Mouse (Mus musculus) kidney, embryonic 14.5 days (tissue): ENCODE results near the gene Fasn. TPM values are rescaled to one million over a fixed set of nuclear protein-coding genes. Genes with fewer than 3 reads are reported as not detected.

Experiments used
- ATAC-seq: fragments of 200-750 bp; cut with Nextera tagmentation; 2 replicates; pipeline ENCODE4 v1.8.0; 2017; ENCODE audit warnings: moderate number of reproducible peaks, mild to moderate bottlenecking, moderate TSS enrichment, moderate library complexity; ENCODE audit not compliant: low FRiP score, low TSS enrichment
- H3K27ac ChIP-seq: fragments of 300-500 bp; sonication (generic); 2 replicates; pipeline ENCODE4 v1.5.1; 2014; ENCODE audit warnings: low read depth, mild to moderate bottlenecking, low read length, moderate library complexity, mixed read lengths
- H3K27me3 ChIP-seq: fragments of 300-500 bp; sonication (generic); 2 replicates; pipeline ENCODE4 v1.6.1; 2014; ENCODE audit warnings: mild to moderate bottlenecking, low read length; ENCODE audit not compliant: control insufficient read depth, insufficient read depth
- H3K36me3 ChIP-seq: fragments of 300-500 bp; sonication (generic); 2 replicates; pipeline ENCODE4 v1.6.1; 2014; ENCODE audit warnings: low read length, mixed read lengths; ENCODE audit not compliant: control insufficient read depth, insufficient read depth
- H3K4me1 ChIP-seq: fragments of 300-500 bp; sonication (generic); 2 replicates; pipeline ENCODE4 v1.6.1; 2014; ENCODE audit warnings: low read length, mixed read lengths; ENCODE audit not compliant: control insufficient read depth, insufficient read depth
- H3K4me2 ChIP-seq: fragments of 300-500 bp; sonication (generic); replicated peaks from 2 replicates; pipeline ENCODE4 v1.6.1; 2014; ENCODE audit warnings: low read depth, mild to moderate bottlenecking, low read length
- H3K4me3 ChIP-seq: fragments of 300-500 bp; sonication (generic); 2 replicates; pipeline ENCODE4 v1.5.1; 2014; ENCODE audit warnings: mild to moderate bottlenecking, low read length
- H3K9ac ChIP-seq: fragments of 300-500 bp; sonication (generic); 2 replicates; pipeline ENCODE4 v1.6.1; 2014; ENCODE audit warnings: low read depth, mild to moderate bottlenecking, low read length, moderate library complexity
- H3K9me3 ChIP-seq: fragments of 300-500 bp; sonication (generic); 2 replicates; pipeline ENCODE4 v1.6.1; 2016; ENCODE audit warnings: low read length; ENCODE audit not compliant: control insufficient read depth
- WGBS: fragments of 180-500 bp; shearing (Covaris S2); extraction: QIAGEN DNeasy Blood & Tissue Kit; methylation state at CpG from one replicate; pipeline ENCODE4 v1.1.7; 2014; 5-methylcytosine and 5-hydroxymethylcytosine counted together
- polyA plus RNA-seq: library from polyadenylated mRNA; unstranded; fragments of >200 nt; fragmentation: Nextera tagmentation; extraction: Ambion mirVana; gene quantifications from 2 replicates; pipeline ENCODE4 v1.2.1, GENCODE M21; 2014

The Fasn gene
- polyA plus RNA-seq, 1 experiment from 2014 or later, result 79.9 TPM

DNA sequence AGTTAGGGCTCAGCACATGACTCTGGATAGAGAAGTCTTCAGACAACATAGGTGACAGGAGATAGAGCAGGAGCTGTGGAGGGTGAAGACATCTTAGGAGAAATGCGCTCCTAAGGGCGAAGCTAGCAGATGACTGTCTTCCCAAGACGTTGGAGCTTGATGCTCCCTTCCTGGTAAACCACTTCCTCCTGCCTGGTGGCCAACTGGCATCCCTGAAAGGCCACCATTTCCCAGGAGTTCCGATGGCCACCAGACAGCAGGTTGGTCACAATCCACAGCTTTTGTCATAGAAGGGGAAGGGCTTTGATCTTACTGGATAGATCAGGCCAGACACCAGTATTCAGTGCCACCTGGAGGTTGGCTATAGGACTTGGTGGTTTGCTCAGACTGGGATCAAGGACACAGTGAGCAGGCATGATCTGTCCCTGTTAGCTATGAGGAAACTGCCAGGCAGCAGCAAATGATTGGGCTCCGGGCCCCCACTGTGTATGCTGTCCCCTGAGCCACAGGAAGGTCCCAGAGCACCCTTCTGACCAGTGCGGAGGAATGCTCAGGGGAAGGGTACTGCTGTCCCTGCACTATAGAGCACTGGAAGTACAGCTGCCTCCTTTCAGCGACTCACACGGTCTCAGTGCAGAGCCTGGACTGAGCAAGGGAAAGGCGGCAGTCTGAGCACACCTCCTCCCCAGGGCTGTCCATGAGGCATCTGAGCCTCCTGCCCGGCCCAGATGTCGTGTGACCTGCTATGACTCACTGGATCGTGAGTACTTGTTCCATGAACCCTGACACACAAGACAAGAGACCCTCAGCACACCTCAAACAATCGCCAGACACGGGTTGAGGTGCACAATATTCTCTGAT lies 62.3 kb downstream of the Fasn start:
- no peak overlapping the region for H3K4me2 ChIP-seq

DNA sequence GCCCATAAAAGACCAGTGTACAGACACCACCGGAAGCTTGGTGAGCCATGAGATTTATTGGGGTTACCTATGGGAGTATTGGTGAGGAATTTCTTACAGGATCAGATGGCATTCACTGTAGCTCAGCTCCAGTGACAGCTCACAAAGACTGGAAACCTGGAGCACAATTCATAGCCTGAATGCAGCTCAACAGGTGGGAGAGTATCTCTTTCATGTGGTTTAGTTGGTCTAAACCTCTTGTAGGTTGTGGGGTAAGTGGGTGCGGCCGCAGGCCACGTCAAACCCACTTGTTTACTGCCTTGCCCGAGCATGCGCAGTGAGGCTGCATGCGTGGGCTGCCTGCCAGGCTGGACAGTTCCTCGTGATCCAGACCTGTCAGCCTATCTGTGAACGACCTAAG lies 64.1 kb downstream of the Fasn start:
- H3K9ac ChIP-seq, result no peak overlapping the region
- ATAC-seq, result no peak
- H3K9me3 ChIP-seq, result peaks cover 24% of the 10 kb centered on the region
- 0 out of 2 replicates have a peak, but pooled peaks cover 2% of the 10 kb centered on the region for H3K4me1 ChIP-seq
- WGBS, result 72% methylated on average over 9 of the region's 9 CpGs
- H3K27ac ChIP-seq, result no peak overlapping the region
- no peak overlapping the region for H3K4me2 ChIP-seq
- H3K4me3 ChIP-seq, result no peak overlapping the region
- no peaks in the 10 kb centered on the region for H3K36me3 ChIP-seq
- H3K27me3 ChIP-seq, result peaks cover 4% of the 10 kb centered on the region; the same call in 1 of the 2 replicates

More for the DNA sequence above, 62.3 kb downstream of the Fasn start:
- Histone ChIP-seq H3K36me3 (no peaks in the 10 kb centered on the region), H3K27me3 (peaks cover 4% of the 10 kb centered on the region; the same call in 1 of the 2 replicates), H3K4me1 (0 out of 2 replicates have a peak, but pooled peaks cover 2% of the 10 kb centered on the region), H3K27ac (no peak overlapping the region), H3K9me3 (peaks cover 24% of the 10 kb centered on the region), H3K4me3 (no peak overlapping the region), H3K9ac (no peak overlapping the region)
- ATAC-seq, result no peak
- 71% methylated on average over 14 of the region's 14 CpGs for WGBS

Other genes starting within 250 kb of the Fasn start
- gene Arhgdia, start 242.9 kb downstream of the Fasn start, polyA plus RNA-seq, result 454 and 612 TPM in 2 replicates
- 594 and 799 TPM in 2 replicates for gene Alyref, start 226.2 kb downstream of the Fasn start, polyA plus RNA-seq
- gene Anapc11, start 226.1 kb downstream of the Fasn start, polyA plus RNA-seq, result 212 and 242 TPM in 2 replicates
- gene Npb, start 216.1 kb downstream of the Fasn start, polyA plus RNA-seq, result 14.8 and 19.5 TPM in 2 replicates
- gene Pcyt2, start 206.6 kb downstream of the Fasn start, polyA plus RNA-seq, result 82.7 and 83.5 TPM in 2 replicates
- 23.8 and 28.6 TPM in 2 replicates for gene Sirt7, start 199.3 kb downstream of the Fasn start, polyA plus RNA-seq
- 26.9 and 27.9 TPM in 2 replicates for gene Mafg, start 190.9 kb downstream of the Fasn start, polyA plus RNA-seq
- gene Pycr1, start 180.8 kb downstream of the Fasn start, polyA plus RNA-seq, result 19.9 and 21.8 TPM in 2 replicates
- gene Myadml2, start 176.4 kb downstream of the Fasn start, polyA plus RNA-seq, result not detected in 2 replicates
- 6.9 and 9.9 TPM in 2 replicates for gene Notum, start 163.4 kb downstream of the Fasn start, polyA plus RNA-seq
- gene Aspscr1, start 151.6 kb downstream of the Fasn start, polyA plus RNA-seq, result 107 and 124 TPM in 2 replicates
- gene Cenpx, start 110.8 kb downstream of the Fasn start, polyA plus RNA-seq, result 157 and 195 TPM in 2 replicates
- 41.9 and 43.1 TPM in 2 replicates for gene Lrrc45, start 110.6 kb downstream of the Fasn start, polyA plus RNA-seq
- 5.0 and 28.7 TPM in 2 replicates for gene Rac3, start 103.1 kb downstream of the Fasn start, polyA plus RNA-seq
- gene Dcxr, start 97.3 kb downstream of the Fasn start, polyA plus RNA-seq, result 21.1 and 23.2 TPM in 2 replicates
- 0.47 TPM in 1 of 2 replicates, not detected in the other for gene Cbr2, start 92.4 kb downstream of the Fasn start, polyA plus RNA-seq
- gene Hmga1b, start 61.8 kb downstream of the Fasn start, polyA plus RNA-seq, result 5.2 and 7.9 TPM in 2 replicates
- 19.3 and 26.2 TPM in 2 replicates for gene Rfng, start 40.3 kb downstream of the Fasn start, polyA plus RNA-seq
- gene Gps1, start 40.3 kb downstream of the Fasn start, polyA plus RNA-seq, result 213 and 239 TPM in 2 replicates
- 58.2 and 80.3 TPM in 2 replicates for gene Dus1l, start 28.1 kb downstream of the Fasn start, polyA plus RNA-seq
- 5.0 and 9.2 TPM in 2 replicates for gene Ccdc57, start 108.3 kb upstream of the Fasn start, polyA plus RNA-seq
- 21.8 and 21.9 TPM in 2 replicates for gene Slc16a3, start 123.9 kb upstream of the Fasn start, polyA plus RNA-seq
- 49.8 and 78.9 TPM in 2 replicates for gene Csnk1d, start 166.8 kb upstream of the Fasn start, polyA plus RNA-seq
- gene Cd7, start 214.9 kb upstream of the Fasn start, polyA plus RNA-seq, result not detected in 2 replicates
- gene Sectm1b, start 239.0 kb upstream of the Fasn start, polyA plus RNA-seq, result not detected in 2 replicates